Mouse (Mus musculus) urinary bladder, adult 2 months (tissue): ENCODE measurements around the gene Klhl25. TPM values are rescaled to one million over a fixed set of nuclear protein-coding genes. Genes with fewer than 3 reads are reported as not detected.
"Not testable (repeated sequence)": the region's sequence is repeated elsewhere in the genome, so short reads cannot be mapped to it uniquely, and the experiment has no call there.

ENCODE experiments used
- DNase-seq: peaks from one replicate; pipeline ENCODE4 v3.0.0; 2022; ENCODE audit warnings: low spot score
- polyA plus RNA-seq: library from polyadenylated mRNA; depleted of rRNA; stranded (reverse); fragments of >200 nt; gene quantifications from 2 replicates; pipeline ENCODE4 v1.2.3, GENCODE M21; 2012

Gene Klhl25
- polyA plus RNA-seq, 1 experiment, result 14.9 TPM

- DNase-seq, result no peak
Measured at GRCm38 (mm10) chr7:75845936-75846335, 2.2 kb upstream of the Klhl25 start.

DNA sequence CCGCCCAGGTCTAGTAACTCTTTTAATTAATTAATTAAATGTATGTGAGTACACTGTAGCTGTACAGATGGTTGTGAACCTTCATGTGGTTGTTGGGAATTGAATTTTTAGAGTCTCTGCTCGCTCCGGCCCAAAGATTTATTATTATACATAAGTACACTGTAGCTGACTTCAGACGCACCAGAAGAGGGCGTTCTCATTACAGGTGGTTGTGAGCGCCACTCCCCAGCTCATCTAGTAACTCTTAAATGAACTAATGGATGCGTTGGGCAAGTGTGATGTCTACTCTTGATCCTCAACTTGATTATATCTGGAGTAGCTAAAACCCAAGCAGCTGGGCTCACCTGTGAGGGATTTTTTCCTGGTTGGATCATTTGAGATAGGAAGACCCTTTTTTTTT is 1.2 kb upstream of the Klhl25 start:
- no peak for DNase-seq

DNA sequence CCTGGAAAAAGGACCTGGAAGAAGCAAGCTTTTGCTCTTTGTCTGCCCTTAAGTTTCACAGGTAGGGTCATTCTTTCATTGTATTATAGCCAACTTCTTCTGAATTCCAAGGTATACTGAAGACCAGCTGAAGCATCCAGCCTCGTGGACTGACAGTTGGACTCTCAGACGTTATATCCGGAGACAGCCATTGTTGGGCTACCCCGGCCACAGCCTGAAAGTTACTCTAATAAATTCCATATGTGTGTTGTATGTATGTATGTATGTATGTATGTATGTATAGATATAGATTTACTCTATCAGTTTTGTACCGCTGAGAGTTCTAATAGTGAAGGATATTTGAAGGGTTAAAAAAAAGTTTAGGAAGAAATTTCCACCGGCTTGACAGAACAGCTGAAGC is 621 bp upstream of the Klhl25 start:
- no peak for DNase-seq

GRCm38 (mm10) chr7:75848776-75849670 is 913 bp downstream of the Klhl25 start:
- no peak for DNase-seq

GRCm38 (mm10) chr7:75850396-75850795 is 2.3 kb downstream of the Klhl25 start:
- DNase-seq, result not testable (repeated sequence)

GRCm38 (mm10) chr7:75851290-75851689 is 3.2 kb downstream of the Klhl25 start:
- DNase-seq, result no peak

DNA sequence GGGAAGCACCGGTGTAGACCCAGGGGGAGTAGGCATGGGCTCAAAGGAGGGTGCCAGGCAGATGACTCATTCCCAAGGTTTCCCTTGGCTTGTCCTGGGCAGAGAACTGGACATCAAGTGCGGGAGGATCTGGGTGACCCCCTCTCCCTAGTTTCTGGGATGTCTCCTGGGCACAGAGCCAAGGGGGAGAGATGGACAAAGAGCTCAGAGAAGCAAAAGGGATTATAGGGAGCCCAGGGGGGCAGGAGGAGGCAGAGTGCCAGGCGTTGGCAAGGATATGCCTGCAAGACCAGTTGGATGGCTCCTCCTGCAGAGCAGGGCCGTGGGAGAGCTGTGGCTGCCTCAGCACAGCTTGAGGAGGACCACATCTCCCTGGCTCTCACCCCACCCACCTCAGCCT is 4.3 kb downstream of the Klhl25 start:
- DNase-seq, result no peak

GRCm38 (mm10) chr7:75853171-75853830 is 5.2 kb downstream of the Klhl25 start:
- no peak for DNase-seq

DNA sequence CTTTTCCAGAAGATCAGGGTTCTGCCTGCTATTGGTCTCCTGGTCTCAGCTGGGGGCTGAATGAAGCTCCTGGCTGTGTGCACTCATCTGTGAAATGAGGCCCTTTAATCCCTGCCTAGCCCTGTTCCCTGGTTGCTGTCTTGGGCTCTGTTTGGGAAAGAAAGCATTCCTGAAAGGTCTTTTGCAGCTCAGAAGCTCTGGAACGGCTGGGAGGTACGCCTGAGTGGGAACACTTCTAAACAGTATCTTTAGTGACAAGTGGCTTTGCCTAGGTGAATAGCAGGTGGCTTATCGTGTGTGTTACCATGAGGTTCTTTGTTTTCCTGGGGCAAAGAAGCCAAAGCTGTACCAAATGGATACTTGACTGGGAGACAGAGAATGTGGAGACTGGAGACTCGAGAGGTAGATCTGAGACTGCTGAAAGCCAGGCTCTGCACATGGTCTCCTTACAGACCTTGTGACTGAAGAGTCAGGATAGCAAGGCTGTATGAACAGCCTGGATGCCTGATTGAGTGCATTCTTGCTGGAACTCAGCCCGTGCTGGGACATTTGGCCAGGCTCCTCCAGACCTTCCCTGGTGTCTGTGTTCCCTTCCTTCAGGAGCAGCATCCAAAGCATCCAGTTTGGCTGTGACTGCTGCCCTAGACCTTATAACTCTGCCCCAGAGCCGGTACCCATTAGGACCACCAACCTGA is 6.3 kb downstream of the Klhl25 start:
- no peak for DNase-seq

DNA sequence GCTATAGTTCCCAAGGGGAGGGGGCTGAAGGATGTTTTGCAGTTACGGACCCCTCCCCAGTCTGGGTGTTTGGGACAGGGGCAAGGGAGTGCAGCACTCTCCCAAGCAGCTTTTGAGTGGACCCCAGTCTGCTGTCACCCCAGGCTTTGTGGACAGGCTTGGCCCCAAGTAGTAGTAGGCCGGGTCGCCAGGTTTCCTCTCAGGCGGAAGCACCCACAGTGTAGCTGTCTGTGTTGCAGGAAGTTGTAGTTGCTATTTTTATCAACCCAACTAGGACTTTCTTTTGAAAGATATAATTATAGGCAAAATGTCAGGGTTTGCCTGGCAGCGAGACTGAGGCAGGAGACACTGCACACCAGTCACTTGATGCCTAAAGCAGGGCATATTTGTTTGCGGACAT is 6.9 kb downstream of the Klhl25 start:
- DNase-seq, result no peak

DNA sequence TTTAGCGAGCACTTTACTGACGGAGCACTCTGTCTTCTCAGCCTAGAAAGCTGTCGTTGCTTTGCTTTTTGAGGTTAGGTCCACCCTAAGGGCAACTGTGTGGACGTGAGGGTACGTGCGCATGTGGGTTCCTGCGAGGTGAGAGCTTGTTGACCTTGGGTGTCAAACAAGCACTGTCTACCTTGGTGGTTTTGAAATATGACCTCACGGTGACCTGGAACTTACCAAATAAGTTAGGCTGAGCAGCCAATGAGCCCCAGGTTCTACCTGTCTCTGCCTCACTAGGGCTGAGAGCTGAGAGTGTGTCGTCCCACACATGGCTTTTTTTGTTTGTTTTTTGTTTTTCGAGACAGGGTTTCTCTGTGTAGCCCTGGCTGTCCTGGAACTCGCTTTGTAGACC is 8.1 kb downstream of the Klhl25 start:
- no peak for DNase-seq

DNA sequence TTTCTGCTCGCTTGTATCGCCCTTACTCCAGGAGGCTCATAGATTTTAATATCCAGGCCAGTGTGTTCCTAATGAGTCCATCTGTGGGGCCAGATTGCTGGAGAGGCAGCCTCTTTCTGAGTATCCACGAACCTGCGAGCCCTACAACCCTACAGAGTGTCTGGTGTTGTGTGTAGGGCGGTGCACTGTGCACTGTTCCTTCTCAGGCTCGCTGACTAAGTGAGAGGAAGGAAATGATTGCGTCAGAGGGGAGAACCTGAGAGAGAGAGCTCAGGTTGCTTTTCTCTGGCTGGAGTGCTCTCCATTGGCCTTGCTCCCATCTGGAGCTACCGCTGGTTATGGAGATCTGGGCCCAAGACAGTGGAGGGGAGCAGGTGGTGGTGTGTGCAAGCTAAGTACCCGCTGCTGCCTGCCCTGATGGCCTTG is 11.7 kb downstream of the Klhl25 start:
- no peak for DNase-seq

DNA sequence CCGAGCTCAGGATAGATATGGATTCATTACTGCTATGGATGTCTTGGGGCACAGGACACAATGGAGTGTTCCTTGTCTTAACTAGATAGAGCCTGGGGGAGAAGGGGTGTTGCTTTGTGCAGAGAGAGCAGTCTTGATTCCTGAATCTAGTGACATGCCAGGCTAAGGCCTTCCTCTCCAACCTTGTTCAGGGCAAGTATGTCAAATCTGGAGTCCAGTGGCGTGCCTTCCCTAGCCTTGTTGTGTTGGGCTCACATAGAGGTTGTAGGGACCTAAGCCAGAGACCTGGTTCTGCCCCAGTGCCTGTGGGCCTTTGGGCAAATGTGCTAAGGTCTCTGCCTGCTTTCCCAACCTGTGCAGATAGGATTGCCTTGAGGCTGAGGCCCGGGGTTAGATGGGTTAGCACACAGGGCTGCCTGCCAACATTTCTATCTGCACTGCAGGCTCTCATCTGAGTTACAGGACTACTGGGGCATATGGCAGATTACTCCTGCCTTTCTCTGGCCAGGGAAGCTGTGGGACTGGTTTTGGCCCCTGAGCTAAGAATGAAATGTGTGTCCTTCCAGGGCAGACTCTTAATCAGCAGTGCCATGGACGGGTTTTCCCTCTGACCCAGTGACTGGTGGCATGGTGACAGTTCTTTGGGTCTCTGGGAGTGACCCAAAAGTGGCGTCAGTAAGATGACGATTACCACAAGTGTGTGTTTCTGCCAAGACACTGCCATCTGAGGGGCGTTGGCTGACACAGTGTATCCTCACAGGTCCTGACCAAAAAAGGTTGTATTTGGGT is 13.7 kb downstream of the Klhl25 start:
- not testable (repeated sequence) for DNase-seq

- not testable (repeated sequence) for DNase-seq
Measured at GRCm38 (mm10) chr7:75862427-75862781, 14.3 kb downstream of the Klhl25 start.

- not testable (repeated sequence) for DNase-seq
Measured at GRCm38 (mm10) chr7:75863248-75863911, 15.3 kb downstream of the Klhl25 start.

DNA sequence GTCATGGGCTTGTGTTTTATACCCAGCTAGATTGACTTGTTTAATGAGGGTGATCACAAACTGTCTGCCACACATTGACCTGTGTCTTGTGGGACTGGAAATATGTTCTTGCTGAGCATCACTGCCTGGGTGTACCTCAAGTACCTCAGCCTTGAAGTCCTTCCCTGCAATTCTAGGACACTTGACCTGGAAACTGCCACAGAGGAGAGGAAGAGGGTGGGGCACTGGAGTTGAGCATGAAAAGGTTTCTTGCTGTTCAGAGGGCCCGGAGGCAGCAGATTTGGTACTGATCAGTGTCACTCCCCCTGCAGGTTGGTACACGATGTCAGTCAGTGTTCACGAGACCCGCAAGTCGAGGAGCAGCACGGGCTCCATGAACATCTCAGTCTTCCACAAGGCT is 16.9 kb downstream of the Klhl25 start:
- DNase-seq, result no peak

- DNase-seq, result no peak
Measured at GRCm38 (mm10) chr7:75866557-75866956, 18.4 kb downstream of the Klhl25 start.

GRCm38 (mm10) chr7:75868687-75869086 is 20.6 kb downstream of the Klhl25 start:
- no peak for DNase-seq

GRCm38 (mm10) chr7:75870551-75870950 is 22.4 kb downstream of the Klhl25 start:
- DNase-seq, result no peak

DNA sequence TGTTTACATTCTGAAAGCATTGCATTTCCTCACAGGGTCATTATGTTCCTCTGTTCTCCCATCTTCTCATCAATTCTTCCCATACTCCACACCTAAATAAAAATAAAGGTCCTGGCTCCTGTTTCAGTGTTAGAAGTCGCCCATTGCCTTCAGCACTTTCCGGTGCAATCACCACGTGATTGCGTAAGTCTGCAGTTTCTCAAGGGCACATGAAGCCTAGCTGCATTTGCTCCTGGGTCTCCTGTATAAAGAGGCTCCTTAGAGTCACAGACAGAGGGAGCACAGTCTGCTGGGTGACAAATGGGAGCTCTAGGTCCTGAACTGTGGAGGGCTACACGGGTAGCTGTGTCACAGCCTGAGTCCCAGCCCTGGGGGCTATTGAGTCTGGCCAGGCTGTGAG is 24.1 kb downstream of the Klhl25 start:
- no peak for DNase-seq

- DNase-seq, result no peak
Measured at GRCm38 (mm10) chr7:75872697-75873096, 24.6 kb downstream of the Klhl25 start.
